Mouse (Mus musculus) testis, adult 2 months (tissue): ENCODE measurements at regions not wholly inside any gene's neighbourhood (a gene's known extent, or its start where the extent isn't known, plus 50 kb on each side); places are given as distances from the start of the nearest gene placed in this dataset.

Experiments
- CTCF ChIP-seq: fragments of 200-500 bp; IDR thresholded peaks from 2 replicates; pipeline ENCODE4 v1.5.1; 2012; ENCODE audit warnings: low read depth, mild to moderate bottlenecking, inconsistent platforms, low read length, moderate library complexity; ENCODE audit not compliant: control insufficient read depth, insufficient read depth, insufficient replicate concordance
- POLR2A ChIP-seq: fragments of 200-500 bp; IDR thresholded peaks from 2 replicates; pipeline ENCODE4 v1.6.1; 2012; ENCODE audit warnings: low read depth, mild to moderate bottlenecking, inconsistent platforms, low read length, moderate library complexity; ENCODE audit not compliant: control insufficient read depth

- TF ChIP-seq CTCF (no peak), POLR2A (no peak)
These were observed 348.1 kb downstream of the Osr1 start for GRCm38 (mm10) chr12:9918026-9918425.
